Mouse (Mus musculus) heart, embryonic 13.5 days (tissue): ENCODE results near the gene Csmd2. TPM values are rescaled to one million over a fixed set of nuclear protein-coding genes. Genes with fewer than 3 reads are reported as not detected.

Source experiments
- ATAC-seq: fragments of 200-750 bp; cut with Nextera tagmentation; 2 replicates; pipeline ENCODE4 v1.8.0; 2017; ENCODE audit warnings: moderate TSS enrichment; ENCODE audit not compliant: insufficient number of reproducible peaks, low FRiP score, low TSS enrichment; ENCODE audit errors: extremely low read depth
- H3K27ac ChIP-seq: fragments of 300-500 bp; sonication (generic); replicated peaks from 2 replicates; pipeline ENCODE4 v1.5.1; 2015; ENCODE audit warnings: moderate library complexity, mild to moderate bottlenecking, inconsistent platforms
- H3K27me3 ChIP-seq: fragments of 300-500 bp; sonication (generic); replicated peaks from 2 replicates; pipeline ENCODE4 v1.6.1; 2015; ENCODE audit warnings: mild to moderate bottlenecking, inconsistent platforms
- H3K36me3 ChIP-seq: fragments of 300-500 bp; sonication (generic); 2 replicates; pipeline ENCODE4 v1.6.1; 2015; ENCODE audit warnings: mild to moderate bottlenecking, inconsistent platforms
- H3K4me1 ChIP-seq: fragments of 300-500 bp; sonication (generic); 2 replicates; pipeline ENCODE4 v1.6.1; 2015; ENCODE audit warnings: inconsistent platforms
- H3K4me2 ChIP-seq: fragments of 300-500 bp; sonication (generic); 2 replicates; pipeline ENCODE4 v1.6.1; 2015; ENCODE audit warnings: inconsistent platforms, mild to moderate bottlenecking, moderate library complexity
- H3K4me3 ChIP-seq: fragments of 300-500 bp; sonication (generic); 2 replicates; pipeline ENCODE4 v1.5.1; 2015; ENCODE audit warnings: moderate library complexity, mild to moderate bottlenecking, inconsistent platforms
- H3K9ac ChIP-seq: fragments of 300-500 bp; sonication (generic); 2 replicates; pipeline ENCODE4 v1.6.1; 2015; ENCODE audit warnings: inconsistent platforms, mild to moderate bottlenecking, moderate library complexity
- H3K9me3 ChIP-seq: fragments of 300-500 bp; sonication (generic); 2 replicates; pipeline ENCODE4 v1.6.1; 2016; ENCODE audit warnings: inconsistent platforms
- WGBS: fragments of 180-500 bp; shearing (Covaris S2); methylation state at CpG from one replicate; pipeline ENCODE4 v1.1.7; 2015; ENCODE audit warnings: mixed read lengths; 5-methylcytosine and 5-hydroxymethylcytosine counted together
- polyA plus RNA-seq: library from polyadenylated mRNA; unstranded; fragments of >200 nt; fragmentation: Nextera tagmentation; extraction: Ambion mirVana; gene quantifications from 2 replicates; pipeline ENCODE4 v1.2.1, GENCODE M21; 2015

The Csmd2 gene
- polyA plus RNA-seq, 1 experiment from 2014 or later, result 0.01 TPM

- ATAC-seq, result no peak
- 53% methylated on average over 1 of the region's 1 CpGs for WGBS
Observed at GRCm38 (mm10) chr4:128285009-128285408, 297.4 kb downstream of the Csmd2 start.

GRCm38 (mm10) chr4:128288095-128288494, 300.4 kb downstream of the Csmd2 start:
- no peak overlapping the region for H3K9ac ChIP-seq
- H3K9me3 ChIP-seq, result no peaks in the 10 kb centered on the region
- ATAC-seq, result no peak
- no peaks in the 10 kb centered on the region for H3K36me3 ChIP-seq
- no peak overlapping the region for H3K4me2 ChIP-seq
- H3K4me3 ChIP-seq, result no peak overlapping the region
- H3K4me1 ChIP-seq, result no peaks in the 10 kb centered on the region
- WGBS, result 68% methylated on average over 7 of the region's 7 CpGs
- H3K27ac ChIP-seq, result no peak overlapping the region
- no peaks in the 10 kb centered on the region for H3K27me3 ChIP-seq

More at GRCm38 (mm10) chr4:128285009-128285408, 297.4 kb downstream of the Csmd2 start:
- H3K27me3 ChIP-seq, result no peaks in the 10 kb centered on the region
- no peak overlapping the region for H3K9ac ChIP-seq
- H3K4me3 ChIP-seq, result no peak overlapping the region
- H3K9me3 ChIP-seq, result no peaks in the 10 kb centered on the region
- no peaks in the 10 kb centered on the region for H3K4me1 ChIP-seq
- H3K4me2 ChIP-seq, result no peak overlapping the region
- no peak overlapping the region for H3K27ac ChIP-seq
- H3K36me3 ChIP-seq, result no peaks in the 10 kb centered on the region

- Histone ChIP-seq H3K4me2 (no peak overlapping the region), H3K36me3 (no peaks in the 10 kb centered on the region), H3K27me3 (no peaks in the 10 kb centered on the region), H3K9ac (no peak overlapping the region), H3K4me1 (no peaks in the 10 kb centered on the region), H3K27ac (no peak overlapping the region), H3K9me3 (no peaks in the 10 kb centered on the region), H3K4me3 (no peak overlapping the region)
- no peak for ATAC-seq
- WGBS, result 69% methylated on average over 8 of the region's 8 CpGs
Observed at GRCm38 (mm10) chr4:128304049-128304448, 316.4 kb downstream of the Csmd2 start.

GRCm38 (mm10) chr4:128306011-128306410, 318.4 kb downstream of the Csmd2 start:
- no peak overlapping the region for H3K27ac ChIP-seq
- H3K9ac ChIP-seq, result no peak overlapping the region
- no peak for ATAC-seq
- H3K36me3 ChIP-seq, result no peaks in the 10 kb centered on the region
- no peaks in the 10 kb centered on the region for H3K27me3 ChIP-seq
- H3K9me3 ChIP-seq, result no peaks in the 10 kb centered on the region
- no peak overlapping the region for H3K4me3 ChIP-seq
- 82% methylated on average over 8 of the region's 8 CpGs for WGBS
- H3K4me2 ChIP-seq, result no peak overlapping the region
- no peaks in the 10 kb centered on the region for H3K4me1 ChIP-seq

GRCm38 (mm10) chr4:128315328-128315727, 327.7 kb downstream of the Csmd2 start:
- Histone ChIP-seq H3K36me3 (no peaks in the 10 kb centered on the region), H3K27ac (no peak overlapping the region), H3K9me3 (no peaks in the 10 kb centered on the region), H3K4me3 (no peak overlapping the region), H3K9ac (no peak overlapping the region), H3K27me3 (no peaks in the 10 kb centered on the region), H3K4me1 (no peaks in the 10 kb centered on the region), H3K4me2 (no peak overlapping the region)
- no peak for ATAC-seq
- 63% methylated on average over 5 of the region's 5 CpGs for WGBS

GRCm38 (mm10) chr4:128317951-128318350, 330.3 kb downstream of the Csmd2 start:
- Histone ChIP-seq H3K4me2 (no peak overlapping the region), H3K4me1 (no peaks in the 10 kb centered on the region), H3K27me3 (0 out of 2 replicates have a peak, but pooled peaks cover 4% of the 10 kb centered on the region), H3K4me3 (no peak overlapping the region), H3K9ac (no peak overlapping the region), H3K27ac (no peak overlapping the region), H3K9me3 (no peaks in the 10 kb centered on the region), H3K36me3 (no peaks in the 10 kb centered on the region)
- ATAC-seq, result no peak
- 85% methylated on average over 4 of the region's 4 CpGs for WGBS

GRCm38 (mm10) chr4:128325511-128325910, 337.9 kb downstream of the Csmd2 start:
- Histone ChIP-seq H3K4me3 (no peak overlapping the region), H3K9ac (no peak overlapping the region), H3K27me3 (peaks cover 4% of the 10 kb centered on the region; the same call in 1 of the 2 replicates), H3K36me3 (no peaks in the 10 kb centered on the region), H3K4me2 (no peak overlapping the region), H3K9me3 (no peaks in the 10 kb centered on the region), H3K4me1 (no peaks in the 10 kb centered on the region), H3K27ac (no peak overlapping the region)
- no peak for ATAC-seq
- WGBS, result 66% methylated on average over 2 of the region's 2 CpGs

- Histone ChIP-seq H3K4me1 (no peaks in the 10 kb centered on the region), H3K4me2 (no peak overlapping the region), H3K27ac (no peak overlapping the region), H3K4me3 (no peak overlapping the region), H3K9ac (no peak overlapping the region), H3K36me3 (no peaks in the 10 kb centered on the region), H3K9me3 (no peaks in the 10 kb centered on the region), H3K27me3 (peaks cover 3% of the 10 kb centered on the region; the same call in 1 of the 2 replicates)
- ATAC-seq, result no peak
- 56% methylated on average over 4 of the region's 4 CpGs for WGBS
Observed at GRCm38 (mm10) chr4:128326755-128327154, 339.1 kb downstream of the Csmd2 start.

GRCm38 (mm10) chr4:128327421-128327820, 339.8 kb downstream of the Csmd2 start:
- H3K4me1 ChIP-seq, result no peaks in the 10 kb centered on the region
- WGBS, result 75% methylated on average over 6 of the region's 6 CpGs
- no peak for ATAC-seq
- H3K4me3 ChIP-seq, result no peak overlapping the region
- H3K9me3 ChIP-seq, result no peaks in the 10 kb centered on the region
- H3K27ac ChIP-seq, result no peak overlapping the region
- no peaks in the 10 kb centered on the region for H3K36me3 ChIP-seq
- no peak overlapping the region for H3K4me2 ChIP-seq
- H3K27me3 ChIP-seq, result peaks cover 4% of the 10 kb centered on the region; the same call in 1 of the 2 replicates
- H3K9ac ChIP-seq, result no peak overlapping the region

- Histone ChIP-seq H3K36me3 (no peaks in the 10 kb centered on the region), H3K9me3 (no peaks in the 10 kb centered on the region), H3K4me3 (no peak overlapping the region), H3K27ac (no peak overlapping the region), H3K27me3 (peaks cover 4% of the 10 kb centered on the region; the same call in 1 of the 2 replicates), H3K9ac (no peak overlapping the region), H3K4me2 (no peak overlapping the region), H3K4me1 (no peaks in the 10 kb centered on the region)
- WGBS, result 68% methylated on average over 9 of the region's 9 CpGs
- ATAC-seq, result no peak
Observed at GRCm38 (mm10) chr4:128330519-128330918, 342.9 kb downstream of the Csmd2 start.

GRCm38 (mm10) chr4:128340457-128340856, 352.8 kb downstream of the Csmd2 start:
- no peaks in the 10 kb centered on the region for H3K4me1 ChIP-seq
- H3K36me3 ChIP-seq, result no peaks in the 10 kb centered on the region
- no peak for ATAC-seq
- 73% methylated on average over 7 of the region's 7 CpGs for WGBS
- H3K27ac ChIP-seq, result no peak overlapping the region
- no peaks in the 10 kb centered on the region for H3K9me3 ChIP-seq
- no peaks in the 10 kb centered on the region; the same call in 1 of the 2 replicates for H3K27me3 ChIP-seq
- no peak overlapping the region for H3K4me2 ChIP-seq
- no peak overlapping the region for H3K9ac ChIP-seq
- no peak overlapping the region for H3K4me3 ChIP-seq

GRCm38 (mm10) chr4:128341315-128341714, 353.7 kb downstream of the Csmd2 start:
- Histone ChIP-seq H3K4me2 (no peak overlapping the region), H3K9ac (no peak overlapping the region), H3K36me3 (no peaks in the 10 kb centered on the region), H3K4me3 (no peak overlapping the region), H3K9me3 (no peaks in the 10 kb centered on the region), H3K4me1 (no peaks in the 10 kb centered on the region), H3K27me3 (no peaks in the 10 kb centered on the region; the same call in 1 of the 2 replicates), H3K27ac (no peak overlapping the region)
- 46% methylated on average over 7 of the region's 7 CpGs for WGBS
- no peak for ATAC-seq
